Mouse (Mus musculus) heart, adult 2 months (tissue): Measurements from ENCODE around the gene Chst13. TPM values are rescaled to one million over a fixed set of nuclear protein-coding genes. Genes with fewer than 3 reads are reported as not detected.

Experiments
- DNase-seq, 2 experiments: peaks; one replicate each; pipeline ENCODE4 v3.0.0; 2021
- H3K27ac ChIP-seq: fragments of 200-600 bp; 2 replicates; pipeline ENCODE4 v1.8.1; 2022
- H3K27me3 ChIP-seq: fragments of 200-500 bp; 2 replicates; pipeline ENCODE4 v1.6.1; 2012; ENCODE audit warnings: mild to moderate bottlenecking, low read length, inconsistent platforms, mixed read lengths; ENCODE audit not compliant: control insufficient read depth, insufficient read depth
- H3K36me3 ChIP-seq: fragments of 200-500 bp; 2 replicates; pipeline ENCODE4 v1.6.1; 2012; ENCODE audit warnings: low read length, inconsistent platforms; ENCODE audit not compliant: control insufficient read depth, insufficient read depth
- H3K4me1 ChIP-seq: fragments of 200-500 bp; 2 replicates; pipeline ENCODE4 v1.6.1; 2011; ENCODE audit warnings: low read length; ENCODE audit not compliant: control insufficient read depth, insufficient read depth
- H3K4me3 ChIP-seq: fragments of 200-600 bp; 2 replicates; pipeline ENCODE4 v1.8.1; 2022
- H3K79me2 ChIP-seq: fragments of 200-500 bp; replicated peaks from 2 replicates; pipeline ENCODE4 v1.6.1; 2012; ENCODE audit warnings: mild to moderate bottlenecking, inconsistent platforms, low read length, moderate library complexity, mixed read lengths; ENCODE audit not compliant: control insufficient read depth, insufficient read depth
- H3K9ac ChIP-seq: fragments of 200-500 bp; 2 replicates; pipeline ENCODE4 v1.6.1; 2012; ENCODE audit warnings: low read depth, mild to moderate bottlenecking, control low read depth, inconsistent platforms, low read length, mixed read lengths
- CTCF ChIP-seq: fragments of 200-600 bp; IDR thresholded peaks from 2 replicates; pipeline ENCODE4 v1.8.1; 2022; ENCODE audit warnings: antibody characterized with exemption, mild to moderate bottlenecking, moderate library complexity
- EP300 ChIP-seq: fragments of 200-500 bp; IDR thresholded peaks from 2 replicates; pipeline ENCODE4 v1.6.1; 2011; ENCODE audit warnings: low read depth, low read length, control low read depth; ENCODE audit not compliant: insufficient read depth
- POLR2A ChIP-seq: fragments of 200-500 bp; IDR thresholded peaks from 2 replicates; pipeline ENCODE4 v1.6.1; 2011; ENCODE audit warnings: mild to moderate bottlenecking, low read depth, low read length, control low read depth; ENCODE audit not compliant: insufficient read depth
- WGBS: fragments of 180-500 bp; shearing (Covaris S2); methylation state at CpG from one replicate; pipeline ENCODE4 v1.1.7; 2018; 5-methylcytosine and 5-hydroxymethylcytosine counted together
- intact Hi-C: fragments of 180-260 bp; cut with DNase I; formaldehyde crosslinking; loops from one replicate; pipeline ENCODE4 v1.15.1; 2025
- polyA plus RNA-seq: library from polyadenylated mRNA; depleted of rRNA; stranded (reverse); fragments of >200 nt; gene quantifications from 2 replicates; pipeline ENCODE4 v1.2.3, GENCODE M21; 2012
- total RNA-seq, 2 experiments: library from RNA; stranded (reverse); gene quantifications; 2 replicates each; pipeline ENCODE4 v1.2.3; 2021

Chst13 gene
- total and polyA plus RNA-seq, 3 experiments, result 0.12 TPM; not detected in 2

DNA sequence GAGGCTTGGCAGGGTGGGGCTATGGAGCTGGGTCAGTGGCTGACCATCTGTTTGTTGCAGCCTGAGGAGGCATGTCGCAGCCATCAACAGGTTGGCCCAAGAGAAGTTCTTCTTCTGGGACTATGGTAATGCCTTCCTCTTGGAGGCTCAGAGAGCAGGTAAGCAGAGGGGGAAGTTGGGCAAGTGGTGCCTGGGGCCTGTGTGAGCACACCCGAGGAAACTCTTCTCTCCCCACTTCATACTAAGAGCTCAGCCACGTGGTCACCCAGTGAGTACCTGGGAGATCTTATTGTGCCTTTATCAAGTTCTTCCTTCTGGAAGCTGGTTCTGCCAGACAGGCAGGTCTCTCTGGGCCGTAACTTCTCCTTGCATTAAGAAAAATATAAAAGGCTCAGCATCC is 22.2 kb upstream of the Chst13 start:
- no peak for TF ChIP-seq POLR2A
- no peak for TF ChIP-seq EP300
- no peak for TF ChIP-seq CTCF
- Histone ChIP-seq H3K4me1 (no peaks in the 10 kb centered on the region), H3K9ac (no peak overlapping the region), H3K4me3 (no peak overlapping the region), H3K27me3 (no peaks in the 10 kb centered on the region), H3K79me2 (no peaks in the 10 kb centered on the region), H3K27ac (no peak overlapping the region), H3K36me3 (no peaks in the 10 kb centered on the region)
- no peak for DNase-seq
- WGBS, result 78% methylated on average over 4 of the region's 4 CpGs
- intact Hi-C loops, result no loop called here

DNA sequence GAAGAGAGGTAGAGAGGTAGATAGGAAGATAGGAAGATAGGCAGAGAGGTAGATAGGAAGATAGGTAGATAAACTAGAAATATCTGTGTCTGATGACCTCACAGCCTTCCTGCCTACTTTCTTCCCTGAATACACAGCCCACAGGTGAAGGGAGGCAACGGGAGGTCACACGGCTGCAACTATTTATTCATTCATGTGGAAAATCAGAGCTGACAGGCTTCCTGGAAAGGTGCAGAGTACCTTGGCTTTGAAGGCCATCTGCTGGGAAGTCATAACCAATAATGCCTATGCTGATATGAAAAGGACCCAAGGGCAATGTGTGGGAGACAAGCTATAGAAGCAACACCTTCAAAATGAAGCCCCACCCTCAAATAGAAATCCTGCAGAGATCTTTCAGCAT is 17.4 kb upstream of the Chst13 start:
- DNase-seq, result no peak
- WGBS, result 75% methylated on average over 2 of the region's 2 CpGs
- no peak for TF ChIP-seq EP300
- no peak for TF ChIP-seq CTCF
- no peak for TF ChIP-seq POLR2A
- H3K36me3 ChIP-seq, result no peaks in the 10 kb centered on the region
- no peak overlapping the region for H3K9ac ChIP-seq
- no peaks in the 10 kb centered on the region for H3K27me3 ChIP-seq
- no peak overlapping the region for H3K27ac ChIP-seq
- H3K4me3 ChIP-seq, result no peak overlapping the region
- H3K4me1 ChIP-seq, result no peaks in the 10 kb centered on the region
- intact Hi-C loops, result no loop called here
- H3K79me2 ChIP-seq, result no peaks in the 10 kb centered on the region

DNA sequence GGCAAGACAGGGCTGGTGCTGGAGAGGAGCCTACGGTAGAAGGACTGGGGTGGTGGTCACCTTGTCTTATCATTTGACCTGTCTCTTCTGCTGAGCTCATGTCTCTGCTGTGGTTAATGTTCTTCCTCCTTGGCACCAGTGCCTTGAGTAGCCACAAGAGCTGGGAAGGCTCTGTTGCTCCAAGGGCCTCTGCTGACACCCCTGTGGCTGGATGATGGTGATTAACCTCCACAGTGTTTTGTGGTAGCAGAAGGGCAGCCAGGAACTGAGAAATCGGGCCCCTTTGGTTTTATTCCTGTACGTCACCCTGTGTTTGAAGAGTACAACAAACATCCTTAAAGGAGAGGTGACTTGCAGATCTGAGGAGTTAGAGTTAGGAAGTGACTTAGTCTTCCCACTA is 9.3 kb upstream of the Chst13 start:
- Histone ChIP-seq H3K79me2 (no peaks in the 10 kb centered on the region), H3K4me1 (no peaks in the 10 kb centered on the region), H3K27me3 (no peaks in the 10 kb centered on the region), H3K27ac (no peak overlapping the region), H3K4me3 (no peak overlapping the region), H3K9ac (no peak overlapping the region), H3K36me3 (no peaks in the 10 kb centered on the region)
- TF ChIP-seq CTCF (no peak), POLR2A (no peak), EP300 (no peak)
- no peak for DNase-seq
- WGBS, result 75% methylated on average over 3 of the region's 3 CpGs
- intact Hi-C loops, result no loop called here

DNA sequence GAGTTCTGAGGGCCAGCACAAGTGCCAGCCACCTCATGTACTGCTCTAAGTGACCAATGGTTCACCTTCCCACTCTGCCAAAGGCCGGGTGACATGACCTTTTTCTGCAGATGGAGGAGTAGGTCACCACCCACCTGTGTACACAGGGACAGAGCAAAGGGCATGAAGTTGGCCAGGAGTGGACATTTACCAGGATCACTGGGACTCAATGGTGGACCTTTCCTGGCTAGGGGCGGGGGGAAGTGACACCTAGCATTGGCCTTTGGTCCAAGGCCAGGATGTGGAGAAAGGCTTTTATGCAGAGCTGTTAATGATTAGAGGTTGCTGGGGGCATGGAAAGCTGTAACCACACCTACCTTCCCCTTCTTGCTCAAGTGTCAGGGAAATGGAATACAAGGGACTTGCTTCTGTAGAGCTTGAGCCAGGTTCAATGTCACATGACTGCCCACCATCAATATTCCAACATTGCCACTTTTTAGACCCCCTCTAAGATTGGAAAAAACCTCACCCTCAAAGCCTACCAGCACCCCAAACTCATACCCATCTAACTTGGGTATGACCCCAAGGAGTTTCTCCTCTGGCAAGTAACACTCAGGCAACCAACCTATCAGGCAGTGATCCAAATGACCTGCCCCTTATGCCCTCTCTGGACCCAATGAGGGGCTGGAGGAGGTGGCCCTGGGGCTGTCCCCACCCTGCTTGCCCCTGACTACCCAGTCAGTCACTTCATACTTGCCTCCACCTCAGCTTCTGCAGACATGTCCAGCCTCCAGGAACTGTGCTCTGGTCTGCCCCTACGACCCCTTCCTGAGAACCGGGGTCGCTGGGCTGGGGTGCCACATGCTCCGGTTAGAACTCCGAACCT is 7.8 kb upstream of the Chst13 start, which contains the start of gene Uroc1:
Uroc1 (plus strand) TSS at position 724 of the 865 bp plus-strand sequence.
- Histone ChIP-seq H3K36me3 (no peaks in the 10 kb centered on the region), H3K79me2 (no peaks in the 10 kb centered on the region), H3K4me3 (no peak within 1 kb of the TSS), H3K27me3 (no peaks in the 10 kb centered on the region), H3K9ac (no peak within 1 kb of the TSS), H3K27ac (no peak within 1 kb of the TSS), H3K4me1 (no peaks in the 10 kb centered on the region)
- no peak for TF ChIP-seq POLR2A
- no peak for TF ChIP-seq CTCF
- TF ChIP-seq EP300, result no peak
- intact Hi-C loops, result no loop called here
- no peak for DNase-seq
- 75% methylated on average over 7 of the region's 7 CpGs for WGBS

DNA sequence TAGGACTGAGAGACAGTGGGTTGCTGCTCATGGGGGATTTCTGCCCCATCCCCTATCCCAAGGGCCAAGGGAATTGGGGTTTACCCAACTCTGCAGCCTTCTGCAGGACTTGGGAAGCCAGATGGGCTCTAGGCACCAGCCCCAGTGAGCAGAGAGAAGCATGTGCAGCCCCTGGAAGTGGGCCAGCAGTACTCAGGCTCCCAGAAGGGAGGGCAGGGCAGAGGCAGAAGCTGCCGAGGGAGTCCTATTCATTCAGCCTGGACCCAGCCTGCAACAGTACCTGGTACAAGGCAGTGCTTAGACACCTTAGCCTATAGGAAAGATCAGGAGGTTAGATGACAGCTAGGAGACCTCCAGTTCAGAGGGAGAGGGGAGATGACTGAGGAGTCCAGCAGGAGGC is 5.0 kb upstream of the Chst13 start:
- peak; percentile 55 to 69 for DNase-seq
- no peaks in the 10 kb centered on the region for H3K4me1 ChIP-seq
- H3K36me3 ChIP-seq, result no peaks in the 10 kb centered on the region
- H3K4me3 ChIP-seq, result no peak overlapping the region
- no peak overlapping the region for H3K27ac ChIP-seq
- H3K27me3 ChIP-seq, result no peaks in the 10 kb centered on the region
- intact Hi-C loops, result loop anchor here (10.0 kb wide), 1 partner anchor 645 kb away; no protein-coding TSS in a partner anchor
- WGBS, result 0% methylated on average over 1 of the region's 1 CpGs
- no peaks in the 10 kb centered on the region for H3K79me2 ChIP-seq
- no peak overlapping the region for H3K9ac ChIP-seq
- TF ChIP-seq CTCF (no peak), EP300 (no peak), POLR2A (no peak)

DNA sequence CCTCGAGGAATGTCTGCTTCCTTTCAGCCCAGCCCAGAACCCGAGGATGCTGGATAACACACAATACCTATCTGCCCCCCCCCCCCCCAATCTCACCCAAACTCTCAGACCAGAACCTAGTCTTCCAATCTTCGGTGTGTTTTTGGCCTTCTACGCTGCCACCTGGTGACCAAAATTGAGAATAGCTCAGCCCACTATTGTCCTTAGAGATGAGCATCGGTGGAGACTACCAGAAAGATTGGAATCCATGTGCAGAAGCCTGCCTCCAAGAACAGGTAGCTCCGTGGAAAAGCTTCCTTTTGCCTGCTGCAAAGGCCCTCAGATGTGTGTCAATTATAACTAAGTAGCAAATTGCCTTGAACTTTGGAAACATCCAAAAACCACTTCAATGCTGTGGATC is 2.7 kb upstream of the Chst13 start:
- no peak overlapping the region for H3K27ac ChIP-seq
- H3K27me3 ChIP-seq, result no peaks in the 10 kb centered on the region
- H3K36me3 ChIP-seq, result no peaks in the 10 kb centered on the region
- no peak overlapping the region for H3K4me3 ChIP-seq
- intact Hi-C loops, result loop anchor here (10.0 kb wide), 1 partner anchor 643 kb away; no protein-coding TSS in a partner anchor
- 14% methylated on average over 6 of the region's 6 CpGs for WGBS
- no peaks in the 10 kb centered on the region for H3K79me2 ChIP-seq
- no peaks in the 10 kb centered on the region for H3K4me1 ChIP-seq
- TF ChIP-seq CTCF (peak; percentile 59), POLR2A (no peak)
- H3K9ac ChIP-seq, result no peak overlapping the region
- no peak for DNase-seq
